Mouse (Mus musculus) erythroblast, embryonic 14.5 days (primary cell): ENCODE results near the gene Egfem1.

Experiments
- GATA1 ChIP-seq: IDR thresholded peaks from 2 replicates; pipeline ENCODE4 v1.6.1; 2012; ENCODE audit warnings: low read length, inconsistent platforms, mixed read lengths
- TAL1 ChIP-seq: IDR thresholded peaks from 3 replicates; pipeline ENCODE4 v1.6.1; 2012; ENCODE audit warnings: low read length, inconsistent platforms, mixed read lengths

- TF ChIP-seq GATA1: no peak
- no peak for TF ChIP-seq TAL1
Observed at GRCm38 (mm10) chr3:29117379-29117778, 35.6 kb downstream of the Egfem1 start.
